ENCODE assay signal across 12 mouse cellular contexts in genomic region chr15:101180363-101181105, GRCm38 (mm10). TPM values are rescaled to one million over a fixed set of nuclear protein-coding genes. Genes with fewer than 3 reads are reported as not detected.
DNase-seq lines count a peak whose midpoint lies in the region; ATAC-seq lines count a peak whose summit lies in the region.
"Had no signal": no experiment of that assay in that cellular context is flagged by ENCODE, and none has a peak within 500 bp of the region (broad histone marks: within the 10 kb centered on the region; RNA-seq: fewer than 3 reads in every experiment).

No protein-coding gene starts in this region.

- H3K4me1 ChIP-seq in hindbrain, embryonic 13.5 days (replicated peaks): peaks cover 82% of the 10 kb centered on the region
- peaks cover 51% of the 10 kb centered on the region for H3K4me1 ChIP-seq in hindbrain, embryonic 14.5 days (replicated peaks; ENCODE audit: control insufficient read depth, insufficient read depth, low read length)
- H3K4me1 ChIP-seq in intestine, embryonic 14.5 days (replicated peaks; ENCODE audit: control insufficient read depth, insufficient read depth, low read length): peaks cover 48% of the 10 kb centered on the region
- peaks cover 18% of the 10 kb centered on the region; the same call in 1 of the 2 replicates for H3K4me1 ChIP-seq in forebrain, embryonic 11.5 days (replicated peaks; ENCODE audit: control insufficient read depth, insufficient read depth, low read length)

- 0 out of 2 replicates have a peak overlapping the region, but pooled peaks have one; percentile 12 for H3K27ac ChIP-seq in hindbrain, embryonic 13.5 days
- H3K27ac ChIP-seq in hindbrain, embryonic 14.5 days: no peak overlapping the region
- peak overlapping the region; percentile 23; the same call in 1 of the 2 replicates for H3K27ac ChIP-seq in intestine, embryonic 14.5 days (ENCODE audit: low read depth)
- H3K27ac ChIP-seq in forebrain, embryonic 11.5 days (ENCODE audit: low read depth, low read length): no peak overlapping the region
- H3K27ac ChIP-seq: layer of hippocampus, adult 2 months had no signal

- H3K9me3 ChIP-seq in hindbrain, embryonic 13.5 days: no peaks in the 10 kb centered on the region
- no peaks in the 10 kb centered on the region; the same call in 1 of the 2 replicates for H3K9me3 ChIP-seq in hindbrain, embryonic 14.5 days (ENCODE audit: control insufficient read depth, low read length)
- 0 out of 2 replicates have a peak, but pooled peaks cover 2% of the 10 kb centered on the region for H3K9me3 ChIP-seq in intestine, embryonic 14.5 days (ENCODE audit: control insufficient read depth, low read length)
- H3K9me3 ChIP-seq in forebrain, embryonic 11.5 days (ENCODE audit: control insufficient read depth, low read length): no peaks in the 10 kb centered on the region

- peaks cover 2% of the 10 kb centered on the region; the same call in 1 of the 2 replicates for H3K36me3 ChIP-seq in hindbrain, embryonic 13.5 days
- 0 out of 2 replicates have a peak, but pooled peaks cover 3% of the 10 kb centered on the region for H3K36me3 ChIP-seq in hindbrain, embryonic 14.5 days (replicated peaks; ENCODE audit: control insufficient read depth, insufficient read depth)
- peaks cover 7% of the 10 kb centered on the region; the same call in 1 of the 2 replicates for H3K36me3 ChIP-seq in intestine, embryonic 14.5 days (ENCODE audit: control insufficient read depth, insufficient read depth, low read length)
- peaks cover 2% of the 10 kb centered on the region for H3K36me3 ChIP-seq in forebrain, embryonic 11.5 days (ENCODE audit: control insufficient read depth, insufficient read depth, low read length)

- ATAC-seq in hindbrain, embryonic 13.5 days (ENCODE audit: low FRiP score): no peak
- no peak for ATAC-seq in hindbrain, embryonic 14.5 days (ENCODE audit: low FRiP score)
- ATAC-seq in intestine, embryonic 14.5 days (replicated peaks; ENCODE audit: low FRiP score, low TSS enrichment, low read depth): no peak
- ATAC-seq in megakaryocyte-erythroid progenitor cell, adult 5-6 weeks (replicated peaks; ENCODE audit: low FRiP score, low TSS enrichment, poor library complexity, severe bottlenecking): no peak
- ATAC-seq in forebrain, embryonic 11.5 days (replicated peaks; ENCODE audit: low FRiP score): no peak

- no peak overlapping the region for H3K4me2 ChIP-seq in hindbrain, embryonic 13.5 days
- H3K4me2 ChIP-seq in hindbrain, embryonic 14.5 days (replicated peaks): no peak overlapping the region
- H3K4me2 ChIP-seq in intestine, embryonic 14.5 days (ENCODE audit: low read length): no peak overlapping the region
- no peak overlapping the region for H3K4me2 ChIP-seq in forebrain, embryonic 11.5 days (ENCODE audit: low read depth, low read length, severe bottlenecking)

- no peaks in the 10 kb centered on the region for H3K27me3 ChIP-seq in hindbrain, embryonic 13.5 days
- no peaks in the 10 kb centered on the region for H3K27me3 ChIP-seq in hindbrain, embryonic 14.5 days (ENCODE audit: control insufficient read depth, insufficient read depth, low read length)
- no peaks in the 10 kb centered on the region for H3K27me3 ChIP-seq in intestine, embryonic 14.5 days (replicated peaks; ENCODE audit: control insufficient read depth, insufficient read depth, low read length)
- no peaks in the 10 kb centered on the region for H3K27me3 ChIP-seq in forebrain, embryonic 11.5 days (ENCODE audit: control insufficient read depth, insufficient read depth, low read length)

- H3K4me3 ChIP-seq in hindbrain, embryonic 13.5 days: no peak overlapping the region
- H3K4me3 ChIP-seq in hindbrain, embryonic 14.5 days (replicated peaks; ENCODE audit: low read length): no peak overlapping the region
- 0 out of 2 replicates have a peak overlapping the region, but pooled peaks have one; percentile 2 for H3K4me3 ChIP-seq in intestine, embryonic 14.5 days (ENCODE audit: low read depth, low read length)
- no peak overlapping the region for H3K4me3 ChIP-seq in forebrain, embryonic 11.5 days (ENCODE audit: low read depth, low read length)
- H3K4me3 ChIP-seq: layer of hippocampus, adult 2 months; myocyte had no signal

- H3K9ac ChIP-seq in hindbrain, embryonic 13.5 days: 0 out of 2 replicates have a peak overlapping the region, but pooled peaks have one; percentile 2
- H3K9ac ChIP-seq in hindbrain, embryonic 14.5 days: no peak overlapping the region
- no peak overlapping the region for H3K9ac ChIP-seq in intestine, embryonic 14.5 days (ENCODE audit: low read length)
- H3K9ac ChIP-seq in forebrain, embryonic 11.5 days (ENCODE audit: low read length): no peak overlapping the region

- DNase-seq in hindbrain, embryonic 14.5 days (ENCODE audit: low spot score): no peak
- peak; percentile 25 to 31 for DNase-seq in spleen, postnatal 36 days (ENCODE audit: low spot score in 2 of 2)
- no peak for DNase-seq in spleen, postnatal 10 days (ENCODE audit: low spot score in 2 of 2)
- DNase-seq in intestine, embryonic 14.5 days (ENCODE audit: low spot score): no peak
- peak; percentile 54 for DNase-seq in thymus, postnatal 25 days
- no peak for DNase-seq in forebrain, embryonic 11.5 days (ENCODE audit: low spot score)
- DNase-seq: cerebellum, postnatal 36 days; kidney, adult 18-20 months had no signal

- WGBS in hindbrain, embryonic 13.5 days: 80% methylated on average over 15 of the region's 15 CpGs
- 80% methylated on average over 15 of the region's 15 CpGs for WGBS in hindbrain, embryonic 14.5 days
- WGBS in intestine, embryonic 14.5 days: 56% methylated on average over 15 of the region's 15 CpGs
- 79% methylated on average over 15 of the region's 15 CpGs for WGBS in forebrain, embryonic 11.5 days

RNA-seq across cellular contexts. Expression of gene Acvr1b, which starts 6.7 kb away (rescaled TPM):
- 19.6 and 20.5 TPM in 2 replicates for polyA plus RNA-seq in hindbrain, embryonic 13.5 days (2015; fragmentation: Nextera tagmentation; extraction: Ambion mirVana)
- 30.0 and 35.7 TPM in 2 replicates for polyA plus RNA-seq in hindbrain, embryonic 14.5 days (2014; fragmentation: Nextera tagmentation; extraction: Ambion mirVana)
- polyA plus RNA-seq in intestine, embryonic 14.5 days (2014; fragmentation: Nextera tagmentation; extraction: Ambion mirVana): 12.5 and 12.6 TPM in 2 replicates
- total RNA-seq in megakaryocyte-erythroid progenitor cell, adult 5-6 weeks (2014; fragmentation: Nextera tagmentation): 1.4 and 2.8 TPM in 2 replicates
- total RNA-seq in megakaryocyte-erythroid progenitor cell, adult 5-6 weeks (2017): 1.0 and 2.7 TPM in 2 replicates
- polyA plus RNA-seq in forebrain, embryonic 11.5 days (2014; fragmentation: Nextera tagmentation; extraction: Ambion mirVana): 15.0 and 16.0 TPM in 2 replicates

RNA-seq across cellular contexts. Expression of gene Grasp, which starts 43.5 kb away (rescaled TPM):
- polyA plus RNA-seq in hindbrain, embryonic 13.5 days (2015; fragmentation: Nextera tagmentation; extraction: Ambion mirVana): 1.7 and 1.8 TPM in 2 replicates
- polyA plus RNA-seq in hindbrain, embryonic 14.5 days (2014; fragmentation: Nextera tagmentation; extraction: Ambion mirVana): 1.6 and 2.5 TPM in 2 replicates
- polyA plus RNA-seq in intestine, embryonic 14.5 days (2014; fragmentation: Nextera tagmentation; extraction: Ambion mirVana): 3.5 and 4.2 TPM in 2 replicates
- total RNA-seq in megakaryocyte-erythroid progenitor cell, adult 5-6 weeks (2014; fragmentation: Nextera tagmentation): 0.17 TPM in 1 of 2 replicates, not detected in the other
- total RNA-seq in megakaryocyte-erythroid progenitor cell, adult 5-6 weeks (2017): 0.27 TPM in 1 of 2 replicates, not detected in the other
- 4.6 and 5.6 TPM in 2 replicates for polyA plus RNA-seq in forebrain, embryonic 11.5 days (2014; fragmentation: Nextera tagmentation; extraction: Ambion mirVana)

RNA-seq across cellular contexts. Expression of gene Acvrl1, which starts 52.2 kb away (rescaled TPM):
- polyA plus RNA-seq in hindbrain, embryonic 13.5 days (2015; fragmentation: Nextera tagmentation; extraction: Ambion mirVana): 7.9 and 8.6 TPM in 2 replicates
- polyA plus RNA-seq in hindbrain, embryonic 14.5 days (2014; fragmentation: Nextera tagmentation; extraction: Ambion mirVana): 5.7 and 6.2 TPM in 2 replicates
- polyA plus RNA-seq in intestine, embryonic 14.5 days (2014; fragmentation: Nextera tagmentation; extraction: Ambion mirVana): 16.5 and 16.6 TPM in 2 replicates
- not detected in 2 replicates for total RNA-seq in megakaryocyte-erythroid progenitor cell, adult 5-6 weeks (2014; fragmentation: Nextera tagmentation)
- total RNA-seq in megakaryocyte-erythroid progenitor cell, adult 5-6 weeks (2017): 3.3 TPM in 1 of 2 replicates, not detected in the other
- polyA plus RNA-seq in forebrain, embryonic 11.5 days (2014; fragmentation: Nextera tagmentation; extraction: Ambion mirVana): 7.2 and 7.7 TPM in 2 replicates

Comparison
In these comparisons a context has a peak if more than half of its experiments do, and no peak if none do; other contexts are left out.
1. H3K27ac ChIP-seq: peak in hindbrain, embryonic 13.5 days (single experiment) and intestine, embryonic 14.5 days (single experiment); none in hindbrain, embryonic 14.5 days (single experiment) and forebrain, embryonic 11.5 days (single experiment).
2. DNase-seq: peak in spleen, postnatal 36 days (2 of 2) and thymus, postnatal 25 days (single experiment); none in hindbrain, embryonic 14.5 days (single experiment), spleen, postnatal 10 days (0 of 2), intestine, embryonic 14.5 days (single experiment) and forebrain, embryonic 11.5 days (single experiment).